Mouse (Mus musculus) yolk sac, embryonic 10.5 days (tissue): ENCODE measurements around the gene Thsd7a.

ENCODE experiments used
- DNase-seq: peaks from one replicate; pipeline ENCODE4 v3.0.0-alpha.2; 2017; ENCODE audit warnings: low spot score

The Thsd7a gene

DNA sequence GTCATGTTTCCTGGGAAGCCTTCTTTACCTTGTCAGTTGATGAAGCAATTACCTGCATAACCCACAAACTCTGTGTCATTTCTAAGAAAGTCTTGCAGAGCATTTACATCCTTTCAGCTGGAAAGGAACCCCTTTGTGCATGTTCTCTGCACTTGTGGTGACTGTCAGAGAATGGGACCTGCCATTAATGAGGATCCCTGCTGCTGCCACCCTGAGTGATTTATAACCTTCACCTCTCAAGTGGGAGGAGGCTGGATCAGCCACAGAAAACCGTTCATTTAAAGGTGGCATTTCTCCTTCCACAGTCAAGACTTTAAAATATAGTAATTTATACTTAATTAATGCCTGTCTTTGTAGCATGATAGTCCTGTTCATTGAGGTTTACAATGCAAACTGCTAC, 99.6 kb downstream of the Thsd7a start:
- DNase-seq = no peak

- no peak for DNase-seq
Measured at GRCm38 (mm10) chr6:12628637-12629246, 120.5 kb downstream of the Thsd7a start.

DNA sequence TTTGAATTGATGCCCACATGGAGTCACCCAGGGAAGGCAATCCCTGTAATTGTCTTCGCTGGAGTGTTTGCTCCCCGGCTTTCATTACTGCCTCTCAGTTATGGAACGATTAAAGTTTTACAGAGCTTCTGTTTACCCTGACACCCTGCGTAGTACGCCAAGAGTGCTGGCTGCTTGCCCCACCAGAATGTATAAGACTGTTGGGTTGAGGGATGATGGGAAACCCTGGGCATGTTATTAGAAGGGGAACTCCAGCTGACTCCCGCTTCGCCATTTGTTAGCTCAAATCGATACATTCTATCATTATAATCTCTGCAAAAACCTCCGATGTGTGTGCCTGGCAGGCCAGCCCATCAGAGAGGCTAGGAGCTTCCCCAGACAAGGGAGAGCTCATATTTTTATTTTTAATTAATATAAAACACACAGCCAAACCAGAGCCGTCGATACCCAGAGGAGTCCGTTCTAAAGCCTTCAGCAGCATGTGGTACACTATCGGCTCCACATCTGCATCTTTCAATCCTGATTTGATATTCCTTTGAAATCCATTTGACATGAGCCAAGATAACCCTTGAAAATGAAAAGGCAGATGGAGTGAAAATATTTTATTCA, 142.5 kb downstream of the Thsd7a start:
- no peak for DNase-seq

- no peak for DNase-seq
Measured at GRCm38 (mm10) chr6:12602927-12603326, 146.3 kb downstream of the Thsd7a start.

GRCm38 (mm10) chr6:12602161-12602560, 147.0 kb downstream of the Thsd7a start:
- no peak for DNase-seq

DNA sequence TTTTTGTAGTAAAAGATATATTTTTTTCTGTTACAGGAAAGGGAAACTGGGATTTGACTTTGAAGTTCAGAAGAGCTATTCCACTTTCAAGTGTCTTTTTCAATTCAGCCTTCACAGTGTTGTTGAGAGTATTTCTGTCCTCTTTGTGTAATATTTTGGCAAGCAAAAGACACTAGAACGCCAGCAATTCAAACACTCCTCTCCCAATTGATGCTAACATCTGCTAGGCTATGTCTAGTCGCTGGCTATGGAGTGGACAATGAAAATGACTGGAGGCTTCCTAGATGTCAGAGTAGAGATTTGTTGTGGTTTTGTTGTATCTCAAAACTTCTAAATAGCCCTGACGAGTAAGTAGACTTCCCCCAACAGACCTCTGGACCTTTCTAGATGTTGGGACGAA, 164.8 kb downstream of the Thsd7a start:
- no peak for DNase-seq

DNA sequence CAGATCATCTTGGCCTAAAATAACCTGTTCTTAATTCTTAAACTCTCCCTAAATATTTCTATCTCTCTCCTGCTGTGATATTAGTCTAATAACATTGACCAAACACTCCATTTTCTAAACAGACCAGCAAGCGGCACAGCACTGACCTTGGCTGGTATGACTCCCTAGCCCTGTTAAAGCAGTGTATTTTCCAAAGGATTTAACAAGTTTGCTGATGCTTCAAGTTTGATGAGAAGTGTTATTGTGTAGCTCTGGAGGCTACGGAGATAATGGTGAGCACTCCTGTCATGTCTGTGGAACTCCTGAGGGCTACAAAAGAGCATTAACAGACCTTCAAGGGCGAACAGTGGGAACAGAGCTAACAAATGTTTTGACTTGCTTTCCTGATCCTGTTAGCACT, 168.1 kb downstream of the Thsd7a start:
- DNase-seq = no peak

DNA sequence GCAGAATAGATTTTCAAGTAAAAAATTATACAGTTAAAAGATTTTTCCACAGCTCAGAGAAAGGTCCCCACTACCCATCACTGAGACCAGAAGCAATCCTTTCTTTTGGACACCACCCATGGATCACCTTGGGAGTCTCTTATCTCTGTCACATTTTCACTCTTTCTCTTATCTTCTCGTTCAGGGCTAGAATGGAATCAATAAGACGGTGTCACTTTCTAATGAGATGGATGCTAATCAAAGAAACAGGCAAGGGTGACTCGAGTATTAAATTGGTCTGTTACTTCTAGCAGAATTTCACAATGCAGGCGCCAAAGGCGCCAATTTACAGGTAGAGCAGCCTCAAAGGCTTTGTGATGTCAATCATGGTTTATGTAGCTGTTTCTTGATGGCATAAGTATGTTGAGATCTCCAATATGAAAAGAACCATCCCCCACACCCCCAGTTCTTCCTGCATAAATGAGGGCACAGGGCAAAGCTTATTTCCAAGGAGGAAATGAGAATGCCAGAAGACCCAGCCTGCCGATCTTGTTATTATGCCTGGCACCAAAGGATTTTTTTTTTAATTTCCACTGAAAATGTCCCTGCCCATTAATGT, 173.5 kb downstream of the Thsd7a start:
- no peak for DNase-seq

- DNase-seq = no peak
Measured at GRCm38 (mm10) chr6:12572202-12572601, 177.0 kb downstream of the Thsd7a start.

GRCm38 (mm10) chr6:12565136-12565535, 184.1 kb downstream of the Thsd7a start:
- no peak for DNase-seq

- DNase-seq = no peak
Measured at GRCm38 (mm10) chr6:12562336-12562735, 186.9 kb downstream of the Thsd7a start.

- no peak for DNase-seq
Measured at GRCm38 (mm10) chr6:12560500-12560899, 188.7 kb downstream of the Thsd7a start.

DNA sequence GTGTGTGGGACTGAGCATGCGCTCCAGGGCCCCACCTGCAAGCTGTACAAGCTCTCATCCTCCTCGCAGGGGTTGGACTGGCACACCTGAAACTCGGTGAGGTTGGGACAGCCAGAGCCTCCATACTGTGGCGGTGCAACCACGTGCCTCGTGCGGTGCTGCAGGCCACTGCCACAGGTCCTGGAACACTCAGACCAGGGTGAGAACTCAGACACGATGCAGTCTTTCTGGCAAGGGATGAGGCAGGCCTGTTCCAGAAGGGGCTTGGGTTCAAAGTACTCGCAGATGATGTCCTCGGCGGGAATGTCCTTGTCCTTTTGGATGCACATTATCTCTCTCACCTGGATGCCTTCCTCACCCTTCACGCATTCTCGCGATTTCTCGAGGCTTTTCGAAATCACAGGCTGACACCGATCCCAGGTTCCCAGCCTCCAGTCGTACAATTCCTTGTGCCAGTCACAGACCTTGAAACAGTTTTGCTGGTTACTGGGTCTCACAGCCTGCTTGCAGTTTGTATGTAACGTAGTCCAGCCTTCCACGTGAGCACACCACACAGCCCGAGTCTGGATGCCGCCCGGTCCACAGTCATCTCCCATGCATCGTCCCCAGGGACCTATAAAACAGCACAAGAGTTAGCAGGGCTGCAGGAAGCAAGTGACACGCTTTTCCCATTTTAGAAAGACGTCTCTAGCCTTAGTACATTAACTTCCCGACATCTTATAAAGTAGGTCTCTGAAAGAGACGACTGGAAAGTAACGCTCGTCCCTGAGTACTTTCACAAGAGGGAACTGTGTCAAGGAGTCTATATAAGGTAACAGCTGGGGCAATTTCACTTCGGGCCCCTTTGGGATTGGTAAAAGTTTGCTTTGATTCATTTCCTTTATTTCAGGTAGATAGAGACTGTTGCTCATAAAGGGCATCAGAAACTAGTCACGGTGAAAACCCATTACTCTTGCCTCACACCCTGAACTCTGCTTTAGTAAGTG, 193.8 kb downstream of the Thsd7a start:
- no peak for DNase-seq

- DNase-seq = no peak
Measured at GRCm38 (mm10) chr6:12551176-12551575, 198.0 kb downstream of the Thsd7a start.

- DNase-seq = no peak
Measured at GRCm38 (mm10) chr6:12550054-12550655, 199.1 kb downstream of the Thsd7a start.

DNA sequence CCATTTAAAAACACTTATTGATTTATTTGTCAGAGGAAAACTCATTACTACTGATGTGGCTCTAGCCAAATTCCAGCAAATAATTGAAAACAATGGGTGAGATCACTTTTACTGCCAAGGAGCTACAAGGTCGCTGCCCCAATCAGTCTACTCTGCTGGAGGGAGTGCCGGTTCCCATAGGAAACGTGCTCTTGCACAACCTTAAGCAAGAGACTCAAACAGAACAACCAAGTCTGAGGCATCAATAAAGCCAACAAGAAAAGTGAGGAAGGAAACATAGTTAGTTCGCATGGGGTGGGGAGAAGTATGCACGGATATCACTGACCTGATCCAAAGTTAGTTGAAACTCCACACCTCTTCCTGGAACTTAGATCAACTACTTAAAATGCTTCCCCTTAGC, 205.1 kb downstream of the Thsd7a start:
- no peak for DNase-seq

DNA sequence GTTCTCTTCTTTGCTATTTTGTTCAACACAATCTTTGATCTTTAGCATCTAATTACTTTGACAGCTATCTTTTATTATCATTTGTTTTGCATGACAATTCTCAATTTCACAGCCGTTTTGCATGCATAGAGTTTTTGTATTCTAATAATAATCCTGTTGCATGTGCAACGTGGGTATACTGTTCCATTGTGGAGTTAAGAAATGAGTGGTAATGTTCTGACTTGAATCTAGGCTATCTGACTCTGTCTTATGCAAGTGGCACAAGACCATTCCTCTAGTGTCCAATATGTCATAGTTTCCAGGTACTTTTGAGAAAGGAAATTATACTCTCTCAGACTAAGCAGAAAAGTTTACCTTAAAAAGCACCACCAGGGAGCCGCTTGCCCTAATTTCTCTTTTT, 206.7 kb downstream of the Thsd7a start:
- DNase-seq = no peak

- DNase-seq = no peak
Measured at GRCm38 (mm10) chr6:12519121-12519520, 230.1 kb downstream of the Thsd7a start.

GRCm38 (mm10) chr6:12518283-12518903, 230.8 kb downstream of the Thsd7a start:
- no peak for DNase-seq

GRCm38 (mm10) chr6:12517726-12518125, 231.5 kb downstream of the Thsd7a start:
- no peak for DNase-seq

DNA sequence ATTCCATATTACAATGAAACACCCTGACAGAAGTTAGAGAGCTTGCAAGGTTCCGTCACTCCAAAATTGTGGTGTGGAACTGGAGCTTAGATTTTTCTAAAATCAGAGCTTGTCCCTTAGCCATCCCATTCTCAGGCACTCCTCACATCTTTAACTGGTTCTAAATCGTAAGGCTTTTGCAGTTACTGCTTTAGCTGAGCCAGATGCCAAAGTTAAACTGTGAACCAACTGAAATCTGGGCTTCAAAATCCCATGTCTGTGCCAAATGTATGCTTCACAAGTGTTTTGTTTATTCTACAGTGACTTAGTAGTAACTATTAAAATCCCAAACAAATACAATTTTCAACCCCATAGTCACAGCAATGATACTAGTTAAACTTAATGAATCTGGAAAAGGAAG, 242.3 kb downstream of the Thsd7a start:
- no peak for DNase-seq

DNA sequence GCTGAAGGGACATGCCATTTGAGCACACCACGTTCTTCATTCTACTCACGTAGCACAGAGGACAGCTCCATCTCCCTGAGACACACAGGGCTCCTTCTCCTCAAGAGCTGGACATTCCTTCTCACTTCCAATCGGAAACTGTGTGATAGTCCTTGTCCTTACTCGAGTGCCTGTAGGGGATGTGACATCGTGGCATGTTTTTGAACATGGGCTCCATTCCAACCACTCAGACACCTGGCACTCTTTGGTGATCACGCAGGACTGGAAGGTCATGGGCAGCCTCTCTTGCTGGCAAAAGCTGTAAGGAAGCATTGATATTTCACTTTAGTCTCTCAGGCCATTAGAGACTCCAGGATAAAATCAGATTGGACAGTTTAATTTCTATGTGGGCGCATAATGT, 245.3 kb downstream of the Thsd7a start:
- no peak for DNase-seq
